Mouse (Mus musculus): ENCODE results near the gene Snx8. TPM values are rescaled to one million over a fixed set of nuclear protein-coding genes. Genes with fewer than 3 reads are reported as not detected.
"Not testable (repeated sequence)": the region's sequence is repeated elsewhere in the genome, so short reads cannot be mapped to it uniquely, and the experiment has no call there.

The Snx8 gene
- polyA plus RNA-seq, 1 experiment from 2014 or later = 7.9 TPM

- Histone ChIP-seq H3K4me1 (ENCODE audit: control insufficient read depth, insufficient read depth, low read length) (no peaks in the 10 kb centered on the region), H3K27ac (ENCODE audit: low read depth, low read length) (no peak overlapping the region), H3K4me3 (ENCODE audit: low read depth, low read length) (no peak overlapping the region), H3K4me2 (ENCODE audit: low read length) (no peak overlapping the region), H3K27me3 (replicated peaks; ENCODE audit: control insufficient read depth, insufficient read depth, low read length) (no peaks in the 10 kb centered on the region), H3K36me3 (ENCODE audit: control insufficient read depth, insufficient read depth, low read length) (no peaks in the 10 kb centered on the region), H3K9ac (ENCODE audit: low read length) (no peak overlapping the region), H3K9me3 (replicated peaks; ENCODE audit: control insufficient read depth, low read length) (no peaks in the 10 kb centered on the region)
- no peak for ATAC-seq
- WGBS = 89% methylated on average over 4 of the region's 4 CpGs
- no peak for DNase-seq (ENCODE audit: low spot score)
Observed at GRCm38 (mm10) chr5:140375249-140375829, 13.7 kb downstream of the Snx8 start.

- ATAC-seq (no peak), DNase-seq (ENCODE audit: low spot score) (peak; percentile 42)
- Histone ChIP-seq H3K4me3 (ENCODE audit: low read depth, low read length) (no peak overlapping the region), H3K36me3 (ENCODE audit: control insufficient read depth, insufficient read depth, low read length) (no peaks in the 10 kb centered on the region), H3K9me3 (replicated peaks; ENCODE audit: control insufficient read depth, low read length) (no peaks in the 10 kb centered on the region), H3K4me2 (ENCODE audit: low read length) (no peak overlapping the region), H3K4me1 (ENCODE audit: control insufficient read depth, insufficient read depth, low read length) (no peaks in the 10 kb centered on the region), H3K27me3 (replicated peaks; ENCODE audit: control insufficient read depth, insufficient read depth, low read length) (no peaks in the 10 kb centered on the region), H3K9ac (ENCODE audit: low read length) (no peak overlapping the region), H3K27ac (ENCODE audit: low read depth, low read length) (no peak overlapping the region)
- WGBS = 30% methylated on average over 3 of the region's 3 CpGs
Observed at GRCm38 (mm10) chr5:140374226-140374625, 14.8 kb downstream of the Snx8 start.

- ATAC-seq (no peak), DNase-seq (ENCODE audit: low spot score) (no peak)
- Histone ChIP-seq H3K4me2 (ENCODE audit: low read length) (no peak overlapping the region), H3K27ac (ENCODE audit: low read depth, low read length) (no peak overlapping the region), H3K27me3 (replicated peaks; ENCODE audit: control insufficient read depth, insufficient read depth, low read length) (no peaks in the 10 kb centered on the region), H3K9ac (ENCODE audit: low read length) (no peak overlapping the region), H3K4me1 (ENCODE audit: control insufficient read depth, insufficient read depth, low read length) (no peaks in the 10 kb centered on the region), H3K4me3 (ENCODE audit: low read depth, low read length) (no peak overlapping the region), H3K9me3 (replicated peaks; ENCODE audit: control insufficient read depth, low read length) (no peaks in the 10 kb centered on the region), H3K36me3 (ENCODE audit: control insufficient read depth, insufficient read depth, low read length) (no peaks in the 10 kb centered on the region)
- 96% methylated on average over 2 of the region's 2 CpGs for WGBS
Observed at GRCm38 (mm10) chr5:140373711-140374110, 15.4 kb downstream of the Snx8 start.

GRCm38 (mm10) chr5:140371671-140372070 lies 17.4 kb downstream of the Snx8 start:
- Histone ChIP-seq H3K27me3 (replicated peaks; ENCODE audit: control insufficient read depth, insufficient read depth, low read length) (no peaks in the 10 kb centered on the region), H3K4me2 (ENCODE audit: low read length) (no peak overlapping the region), H3K4me1 (ENCODE audit: control insufficient read depth, insufficient read depth, low read length) (no peaks in the 10 kb centered on the region), H3K27ac (ENCODE audit: low read depth, low read length) (no peak overlapping the region), H3K9me3 (replicated peaks; ENCODE audit: control insufficient read depth, low read length) (no peaks in the 10 kb centered on the region), H3K36me3 (ENCODE audit: control insufficient read depth, insufficient read depth, low read length) (no peaks in the 10 kb centered on the region), H3K9ac (ENCODE audit: low read length) (no peak overlapping the region), H3K4me3 (ENCODE audit: low read depth, low read length) (no peak overlapping the region)
- WGBS = 91% methylated on average over 3 of the region's 3 CpGs
- DNase-seq (ENCODE audit: low spot score) (peak; percentile 69), ATAC-seq (peak; percentile 46; the same call in 1 of the 2 replicates)

- WGBS = 87% methylated on average over 6 of the region's 6 CpGs
- Histone ChIP-seq H3K27ac (ENCODE audit: low read depth, low read length) (no peak overlapping the region), H3K9me3 (replicated peaks; ENCODE audit: control insufficient read depth, low read length) (no peaks in the 10 kb centered on the region), H3K4me1 (ENCODE audit: control insufficient read depth, insufficient read depth, low read length) (no peaks in the 10 kb centered on the region), H3K9ac (ENCODE audit: low read length) (no peak overlapping the region), H3K4me3 (ENCODE audit: low read depth, low read length) (no peak overlapping the region), H3K4me2 (ENCODE audit: low read length) (no peak overlapping the region), H3K36me3 (ENCODE audit: control insufficient read depth, insufficient read depth, low read length) (no peaks in the 10 kb centered on the region), H3K27me3 (replicated peaks; ENCODE audit: control insufficient read depth, insufficient read depth, low read length) (no peaks in the 10 kb centered on the region)
- DNase-seq (ENCODE audit: low spot score) = no peak
- no peak for ATAC-seq
Observed at GRCm38 (mm10) chr5:140370446-140371254, 18.4 kb downstream of the Snx8 start.

- Histone ChIP-seq H3K4me3 (ENCODE audit: low read depth, low read length) (no peak overlapping the region), H3K4me2 (ENCODE audit: low read length) (no peak overlapping the region), H3K9me3 (replicated peaks; ENCODE audit: control insufficient read depth, low read length) (no peaks in the 10 kb centered on the region), H3K27me3 (replicated peaks; ENCODE audit: control insufficient read depth, insufficient read depth, low read length) (no peaks in the 10 kb centered on the region), H3K36me3 (ENCODE audit: control insufficient read depth, insufficient read depth, low read length) (no peaks in the 10 kb centered on the region), H3K9ac (ENCODE audit: low read length) (no peak overlapping the region), H3K27ac (ENCODE audit: low read depth, low read length) (no peak overlapping the region), H3K4me1 (ENCODE audit: control insufficient read depth, insufficient read depth, low read length) (no peaks in the 10 kb centered on the region)
- WGBS = 90% methylated on average over 2 of the region's 2 CpGs
- DNase-seq (ENCODE audit: low spot score) (no peak), ATAC-seq (no peak)
Observed at GRCm38 (mm10) chr5:140369466-140369865, 19.6 kb downstream of the Snx8 start.

- Histone ChIP-seq H3K9me3 (replicated peaks; ENCODE audit: control insufficient read depth, low read length) (no peaks in the 10 kb centered on the region), H3K27ac (ENCODE audit: low read depth, low read length) (no peak overlapping the region), H3K27me3 (replicated peaks; ENCODE audit: control insufficient read depth, insufficient read depth, low read length) (no peaks in the 10 kb centered on the region), H3K36me3 (ENCODE audit: control insufficient read depth, insufficient read depth, low read length) (no peaks in the 10 kb centered on the region), H3K4me2 (ENCODE audit: low read length) (no peak overlapping the region), H3K9ac (ENCODE audit: low read length) (no peak overlapping the region), H3K4me1 (ENCODE audit: control insufficient read depth, insufficient read depth, low read length) (no peaks in the 10 kb centered on the region), H3K4me3 (ENCODE audit: low read depth, low read length) (no peak overlapping the region)
- DNase-seq (ENCODE audit: low spot score) (no peak), ATAC-seq (no peak)
- WGBS = 95% methylated on average over 4 of the region's 4 CpGs
Observed at GRCm38 (mm10) chr5:140368926-140369325, 20.1 kb downstream of the Snx8 start.

- H3K9ac ChIP-seq (ENCODE audit: low read length) = not testable (repeated sequence)
- WGBS = 90% methylated on average over 2 of the region's 2 CpGs
Observed at GRCm38 (mm10) chr5:140368126-140368525, 20.9 kb downstream of the Snx8 start.

GRCm38 (mm10) chr5:140364415-140364814 lies 24.6 kb downstream of the Snx8 start:
- no peak overlapping the region for H3K27ac ChIP-seq (ENCODE audit: low read depth, low read length)
- 97% methylated on average over 5 of the region's 5 CpGs for WGBS
- no peaks in the 10 kb centered on the region for H3K9me3 ChIP-seq (replicated peaks; ENCODE audit: control insufficient read depth, low read length)
- no peak for DNase-seq (ENCODE audit: low spot score)
- H3K27me3 ChIP-seq (replicated peaks; ENCODE audit: control insufficient read depth, insufficient read depth, low read length) = no peaks in the 10 kb centered on the region
- ATAC-seq = no peak
- no peak overlapping the region for H3K4me2 ChIP-seq (ENCODE audit: low read length)
- H3K4me1 ChIP-seq (ENCODE audit: control insufficient read depth, insufficient read depth, low read length) = no peaks in the 10 kb centered on the region
- no peak overlapping the region for H3K9ac ChIP-seq (ENCODE audit: low read length)
- 0 out of 2 replicates have a peak, but pooled peaks cover under 1% of the 10 kb centered on the region for H3K36me3 ChIP-seq (ENCODE audit: control insufficient read depth, insufficient read depth, low read length)
- H3K4me3 ChIP-seq (ENCODE audit: low read depth, low read length) = no peak overlapping the region

More at GRCm38 (mm10) chr5:140368126-140368525, 20.9 kb downstream of the Snx8 start:
- not testable (repeated sequence) for H3K27me3 ChIP-seq (replicated peaks; ENCODE audit: control insufficient read depth, insufficient read depth, low read length); H3K4me1 ChIP-seq (ENCODE audit: control insufficient read depth, insufficient read depth, low read length); H3K4me2 ChIP-seq (ENCODE audit: low read length); H3K4me3 ChIP-seq (ENCODE audit: low read depth, low read length); H3K36me3 ChIP-seq (ENCODE audit: control insufficient read depth, insufficient read depth, low read length); DNase-seq (ENCODE audit: low spot score); H3K9me3 ChIP-seq (replicated peaks; ENCODE audit: control insufficient read depth, low read length); ATAC-seq; H3K27ac ChIP-seq (ENCODE audit: low read depth, low read length)

All from forebrain, embryonic 14.5 days (tissue).